Mouse (Mus musculus) midbrain, embryonic 15.5 days (tissue): ENCODE results near the gene Acsm3. TPM values are rescaled to one million over a fixed set of nuclear protein-coding genes. Genes with fewer than 3 reads are reported as not detected.

Experiments
- ATAC-seq: fragments of 200-750 bp; cut with Nextera tagmentation; replicated peaks from 2 replicates; pipeline ENCODE4 v1.8.0; 2017; ENCODE audit warnings: moderate TSS enrichment
- H3K27ac ChIP-seq: fragments of 300-500 bp; sonication (generic); 2 replicates; pipeline ENCODE4 v1.5.1; 2015; ENCODE audit warnings: mild to moderate bottlenecking, inconsistent platforms
- H3K27me3 ChIP-seq: fragments of 300-500 bp; sonication (generic); replicated peaks from 2 replicates; pipeline ENCODE4 v1.6.1; 2015; ENCODE audit warnings: inconsistent platforms
- H3K36me3 ChIP-seq: fragments of 300-500 bp; sonication (generic); replicated peaks from 2 replicates; pipeline ENCODE4 v1.6.1; 2015; ENCODE audit warnings: inconsistent platforms
- H3K4me1 ChIP-seq: fragments of 300-500 bp; sonication (generic); 2 replicates; pipeline ENCODE4 v1.6.1; 2015; ENCODE audit warnings: inconsistent platforms
- H3K4me2 ChIP-seq: fragments of 300-500 bp; sonication (generic); 2 replicates; pipeline ENCODE4 v1.6.1; 2015; ENCODE audit warnings: inconsistent platforms, mild to moderate bottlenecking, moderate library complexity
- H3K4me3 ChIP-seq: fragments of 300-500 bp; sonication (generic); 2 replicates; pipeline ENCODE4 v1.5.1; 2015; ENCODE audit warnings: mild to moderate bottlenecking, inconsistent platforms
- H3K9ac ChIP-seq: fragments of 300-500 bp; sonication (generic); 2 replicates; pipeline ENCODE4 v1.6.1; 2015; ENCODE audit warnings: mild to moderate bottlenecking, inconsistent platforms
- H3K9me3 ChIP-seq: fragments of 300-500 bp; sonication (generic); 2 replicates; pipeline ENCODE4 v1.6.1; 2016; ENCODE audit warnings: inconsistent platforms
- whole genome bisulfite sequencing: fragments of 180-500 bp; shearing (Covaris S2); methylation state at CpG from one replicate; pipeline ENCODE4 v1.1.7; 2015; ENCODE audit warnings: mixed read lengths; 5-methylcytosine and 5-hydroxymethylcytosine counted together
- polyA plus RNA-seq: library from polyadenylated mRNA; unstranded; fragments of >200 nt; fragmentation: Nextera tagmentation; extraction: Ambion mirVana; gene quantifications from 2 replicates; pipeline ENCODE4 v1.2.1, GENCODE M21; 2015

The Acsm3 gene
- polyA plus RNA-seq, 1 experiment from 2014 or later, result not detected

DNA sequence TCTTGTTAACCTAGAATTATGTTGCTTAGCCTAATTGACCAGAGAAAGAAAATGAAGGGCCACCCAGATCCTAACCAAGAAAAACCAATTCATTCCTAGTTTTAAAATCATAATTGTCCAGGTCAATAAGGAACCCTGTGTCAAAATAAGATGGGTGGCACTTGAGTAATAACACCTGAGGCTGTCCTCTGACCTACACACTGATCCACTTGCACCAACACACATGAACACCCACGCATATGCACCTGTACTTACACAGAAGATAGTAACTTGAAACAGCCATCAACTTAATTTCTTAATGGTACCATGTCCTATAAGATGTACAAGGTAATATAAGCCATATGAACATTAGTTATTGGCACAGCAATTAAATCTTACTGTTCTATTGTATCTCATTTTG lies 7.0 kb upstream of the Acsm3 start:
- no peaks in the 10 kb centered on the region for H3K9me3 ChIP-seq
- H3K9ac ChIP-seq, result no peak overlapping the region
- H3K27ac ChIP-seq, result no peak overlapping the region
- no peak overlapping the region for H3K4me2 ChIP-seq
- H3K27me3 ChIP-seq, result no peaks in the 10 kb centered on the region
- no peaks in the 10 kb centered on the region for H3K36me3 ChIP-seq
- no peak overlapping the region for H3K4me3 ChIP-seq
- no peaks in the 10 kb centered on the region for H3K4me1 ChIP-seq
- 92% methylated on average over 1 of the region's 1 CpGs for WGBS
- no peak for ATAC-seq

DNA sequence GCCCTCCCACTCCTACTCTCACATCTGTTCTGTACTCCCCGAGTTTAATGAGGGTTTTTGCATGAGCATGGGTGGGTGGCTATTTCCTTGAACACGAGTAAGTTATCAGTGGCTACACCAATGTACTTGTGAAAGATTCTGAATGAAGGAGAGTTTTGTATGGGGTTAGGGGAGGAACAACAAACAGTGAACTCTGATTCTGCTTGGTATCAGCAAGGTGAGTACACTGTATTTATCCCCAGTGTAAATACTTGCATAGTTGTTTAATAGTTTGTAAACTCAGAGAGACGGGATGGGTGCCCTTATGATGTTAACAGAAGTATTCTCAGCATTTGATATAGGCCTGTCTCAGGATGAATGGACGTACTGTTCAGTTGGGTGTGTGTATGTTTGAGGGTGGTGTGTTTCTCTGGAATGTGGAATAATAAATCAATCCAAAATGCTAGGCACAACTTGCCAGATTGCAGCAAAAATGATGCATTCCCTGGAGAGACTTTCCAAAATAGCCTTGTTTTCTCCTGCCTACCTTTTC lies 1.5 kb downstream of the Acsm3 start:
- H3K4me2 ChIP-seq, result no peak overlapping the region
- no peak for ATAC-seq

GRCm38 (mm10) chr7:119764377-119764776 lies 3.7 kb downstream of the Acsm3 start:
- H3K9me3 ChIP-seq, result no peaks in the 10 kb centered on the region
- no peak for ATAC-seq
- H3K9ac ChIP-seq, result no peak overlapping the region
- no peaks in the 10 kb centered on the region for H3K36me3 ChIP-seq
- H3K27ac ChIP-seq, result no peak overlapping the region
- no peaks in the 10 kb centered on the region for H3K27me3 ChIP-seq
- no peaks in the 10 kb centered on the region for H3K4me1 ChIP-seq
- WGBS, result 96% methylated on average over 3 of the region's 3 CpGs
- no peak overlapping the region for H3K4me2 ChIP-seq
- H3K4me3 ChIP-seq, result no peak overlapping the region

More for the DNA sequence above, 1.5 kb downstream of the Acsm3 start:
- H3K9me3 ChIP-seq, result no peaks in the 10 kb centered on the region
- no peaks in the 10 kb centered on the region for H3K4me1 ChIP-seq
- 71% methylated on average over 4 of the region's 4 CpGs for WGBS
- no peaks in the 10 kb centered on the region for H3K27me3 ChIP-seq
- H3K4me3 ChIP-seq, result no peak overlapping the region
- H3K36me3 ChIP-seq, result no peaks in the 10 kb centered on the region
- no peak overlapping the region for H3K27ac ChIP-seq
- H3K9ac ChIP-seq, result no peak overlapping the region

- Histone ChIP-seq H3K4me3 (no peak overlapping the region), H3K27ac (no peak overlapping the region), H3K4me2 (no peak overlapping the region), H3K9ac (no peak overlapping the region), H3K36me3 (no peaks in the 10 kb centered on the region), H3K27me3 (no peaks in the 10 kb centered on the region), H3K4me1 (no peaks in the 10 kb centered on the region), H3K9me3 (no peaks in the 10 kb centered on the region)
- 87% methylated on average over 6 of the region's 6 CpGs for WGBS
- ATAC-seq, result no peak
Observed at GRCm38 (mm10) chr7:119766996-119767395, 6.3 kb downstream of the Acsm3 start.

- ATAC-seq, result no peak
- no peak overlapping the region for H3K9ac ChIP-seq
- no peaks in the 10 kb centered on the region for H3K4me1 ChIP-seq
- no peaks in the 10 kb centered on the region for H3K36me3 ChIP-seq
- 94% methylated on average over 8 of the region's 8 CpGs for WGBS
- no peaks in the 10 kb centered on the region for H3K27me3 ChIP-seq
- H3K27ac ChIP-seq, result no peak overlapping the region
- H3K9me3 ChIP-seq, result no peaks in the 10 kb centered on the region
- no peak overlapping the region for H3K4me3 ChIP-seq
- H3K4me2 ChIP-seq, result no peak overlapping the region
Observed at GRCm38 (mm10) chr7:119769895-119770294, 9.2 kb downstream of the Acsm3 start.

GRCm38 (mm10) chr7:119783453-119783852 lies 22.7 kb downstream of the Acsm3 start:
- 94% methylated on average over 2 of the region's 2 CpGs for WGBS
- ATAC-seq, result no peak
- Histone ChIP-seq H3K4me1 (no peaks in the 10 kb centered on the region), H3K9ac (no peak overlapping the region), H3K36me3 (peaks cover 21% of the 10 kb centered on the region), H3K4me3 (no peak overlapping the region), H3K27ac (no peak overlapping the region), H3K27me3 (no peaks in the 10 kb centered on the region), H3K9me3 (no peaks in the 10 kb centered on the region), H3K4me2 (no peak overlapping the region)

GRCm38 (mm10) chr7:119784908-119785307 lies 24.2 kb downstream of the Acsm3 start:
- 93% methylated on average over 5 of the region's 5 CpGs for WGBS
- Histone ChIP-seq H3K4me2 (no peak overlapping the region), H3K27ac (no peak overlapping the region), H3K9me3 (no peaks in the 10 kb centered on the region), H3K4me3 (no peak overlapping the region), H3K27me3 (no peaks in the 10 kb centered on the region), H3K9ac (no peak overlapping the region), H3K36me3 (peaks cover 26% of the 10 kb centered on the region), H3K4me1 (no peaks in the 10 kb centered on the region)
- ATAC-seq, result no peak

DNA sequence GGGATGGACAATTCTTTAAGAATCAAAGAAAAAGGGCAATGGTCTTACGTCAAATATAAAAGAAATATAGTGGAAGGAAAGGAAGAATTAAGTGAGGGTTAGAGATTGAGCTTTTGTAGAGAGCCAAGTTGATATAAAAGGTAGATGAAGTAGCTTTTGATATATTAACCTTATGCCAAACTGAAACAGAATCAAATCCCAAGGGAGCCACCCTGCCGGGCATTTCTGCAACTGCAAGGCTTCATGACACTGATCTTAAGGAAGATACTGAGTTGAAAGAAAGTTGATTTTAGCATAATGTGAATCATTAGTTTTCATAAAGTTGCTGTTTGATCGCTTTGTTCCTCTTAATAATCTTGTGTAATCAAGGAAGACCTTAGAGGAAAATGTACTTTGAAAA lies 28.3 kb downstream of the Acsm3 start:
- H3K4me2 ChIP-seq, result no peak overlapping the region
- H3K27me3 ChIP-seq, result no peaks in the 10 kb centered on the region
- ATAC-seq, result no peak
- no peak overlapping the region for H3K4me3 ChIP-seq
- H3K4me1 ChIP-seq, result peaks cover 10% of the 10 kb centered on the region
- no peaks in the 10 kb centered on the region for H3K9me3 ChIP-seq
- H3K27ac ChIP-seq, result no peak overlapping the region
- H3K36me3 ChIP-seq, result peaks cover 26% of the 10 kb centered on the region
- no peak overlapping the region for H3K9ac ChIP-seq
- WGBS, result 91% methylated on average over 3 of the region's 3 CpGs

- H3K27me3 ChIP-seq, result no peaks in the 10 kb centered on the region
- peak within 1 kb of the TSS; percentile 80 for H3K4me2 ChIP-seq
- peak within 1 kb of the TSS; percentile 90 for H3K4me3 ChIP-seq
- H3K9me3 ChIP-seq, result no peaks in the 10 kb centered on the region
- H3K4me1 ChIP-seq, result peaks cover 15% of the 10 kb centered on the region
- peak within 1 kb of the TSS; percentile 68 for H3K27ac ChIP-seq
- 0 out of 2 replicates have a peak, but pooled peaks cover 4% of the 10 kb centered on the region for H3K36me3 ChIP-seq
- under 1% methylated on average over 52 of the region's 53 CpGs for WGBS
- ATAC-seq, result peak; percentile 99
- H3K9ac ChIP-seq, result peak within 1 kb of the TSS; percentile 81
Observed at GRCm38 (mm10) chr7:119793586-119794250, 33.0 kb downstream of the Acsm3 start, which contains the start of the genes Rexo5 and Eri2. Gene Rexo5 (plus strand): TSS chr7:119794006. Gene Eri2 (minus strand): TSS chr7:119794058.

- H3K9ac ChIP-seq, result peak overlapping the region; percentile 81
- H3K9me3 ChIP-seq, result no peaks in the 10 kb centered on the region
- peaks cover 15% of the 10 kb centered on the region for H3K4me1 ChIP-seq
- peak overlapping the region; percentile 68 for H3K27ac ChIP-seq
- WGBS, result under 1% methylated on average over 20 of the region's 21 CpGs
- H3K4me2 ChIP-seq, result peak overlapping the region; percentile 80
- no peaks in the 10 kb centered on the region for H3K27me3 ChIP-seq
- ATAC-seq, result no peak
- peak overlapping the region; percentile 90 for H3K4me3 ChIP-seq
- 0 out of 2 replicates have a peak, but pooled peaks cover 3% of the 10 kb centered on the region for H3K36me3 ChIP-seq
Observed at GRCm38 (mm10) chr7:119794251-119794638, 33.5 kb downstream of the Acsm3 start.

GRCm38 (mm10) chr7:119795311-119795710 lies 34.6 kb downstream of the Acsm3 start:
- Histone ChIP-seq H3K4me2 (peak overlapping the region; percentile 7; the same call in 1 of the 2 replicates), H3K9ac (no peak overlapping the region), H3K9me3 (no peaks in the 10 kb centered on the region), H3K36me3 (no peaks in the 10 kb centered on the region), H3K27ac (no peak overlapping the region), H3K4me3 (no peak overlapping the region), H3K4me1 (peaks cover 15% of the 10 kb centered on the region), H3K27me3 (no peaks in the 10 kb centered on the region)
- ATAC-seq, result no peak

DNA sequence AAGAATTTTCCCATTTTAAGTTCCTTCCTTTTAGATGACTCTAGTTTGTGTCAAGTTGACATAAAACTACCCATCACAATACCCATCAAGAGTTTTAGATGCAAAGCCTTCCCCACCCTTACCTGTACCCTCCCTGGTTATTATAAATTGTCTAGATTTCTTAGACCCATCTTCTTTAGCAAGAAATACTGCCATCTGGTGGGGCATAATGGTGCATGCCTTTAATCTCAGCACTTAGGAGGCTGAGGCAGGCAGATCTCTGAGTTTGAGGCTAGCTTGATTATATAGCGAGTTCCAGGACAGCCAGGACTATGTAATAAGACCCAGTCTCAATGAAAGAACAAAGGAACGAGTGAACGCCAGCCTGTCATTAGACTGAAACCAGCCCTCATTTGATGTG lies 39.8 kb downstream of the Acsm3 start:
- no peaks in the 10 kb centered on the region for H3K36me3 ChIP-seq
- H3K4me1 ChIP-seq, result no peaks in the 10 kb centered on the region
- H3K9me3 ChIP-seq, result no peaks in the 10 kb centered on the region
- no peak overlapping the region for H3K9ac ChIP-seq
- no peak for ATAC-seq
- no peak overlapping the region for H3K4me3 ChIP-seq
- no peaks in the 10 kb centered on the region for H3K27me3 ChIP-seq
- H3K27ac ChIP-seq, result no peak overlapping the region
- H3K4me2 ChIP-seq, result no peak overlapping the region
- WGBS, result 99% methylated on average over 3 of the region's 3 CpGs

DNA sequence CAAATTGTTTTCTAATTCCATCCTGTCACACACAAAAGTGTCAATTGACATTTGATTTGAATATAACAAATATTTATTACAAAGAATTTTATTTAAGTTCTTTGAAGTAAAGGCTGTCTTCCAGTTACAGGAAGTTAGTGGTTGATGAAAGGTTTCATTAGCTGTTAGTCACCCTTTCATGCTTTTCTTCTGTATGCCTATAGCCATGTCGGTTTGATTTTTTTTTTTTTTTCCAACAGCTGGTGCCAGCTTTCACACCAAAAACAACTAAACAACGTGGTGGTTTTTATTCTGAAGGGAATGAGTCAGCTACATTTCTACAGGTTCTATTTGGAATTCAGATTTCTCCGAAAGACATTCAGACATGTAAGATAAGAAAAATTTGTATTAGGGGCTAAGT lies 40.3 kb downstream of the Acsm3 start:
- Histone ChIP-seq H3K4me3 (no peak overlapping the region), H3K4me2 (no peak overlapping the region), H3K9me3 (no peaks in the 10 kb centered on the region), H3K9ac (no peak overlapping the region), H3K27me3 (no peaks in the 10 kb centered on the region), H3K36me3 (no peaks in the 10 kb centered on the region), H3K4me1 (no peaks in the 10 kb centered on the region), H3K27ac (no peak overlapping the region)
- no peak for ATAC-seq
- WGBS, result 91% methylated on average over 3 of the region's 3 CpGs
